Mouse (Mus musculus): ENCODE results near the gene Sorl1. TPM values are rescaled to one million over a fixed set of nuclear protein-coding genes. Genes with fewer than 3 reads are reported as not detected.
A peak's percentile ranks its signal among the peaks of the same experiment; 100 is the strongest.

Sorl1 gene
- polyA plus RNA-seq, 1 experiment from 2014 or later: 2.8 TPM

- Histone ChIP-seq H3K4me1 (replicated peaks; ENCODE audit: control insufficient read depth, insufficient read depth, low read length) (0 out of 2 replicates have a peak, but pooled peaks cover 7% of the 10 kb centered on the region), H3K36me3 (ENCODE audit: control insufficient read depth, insufficient read depth) (no peaks in the 10 kb centered on the region; the same call in 1 of the 2 replicates), H3K9ac (ENCODE audit: low read depth, low read length) (no peak overlapping the region), H3K4me2 (replicated peaks; ENCODE audit: low read depth) (no peak overlapping the region), H3K9me3 (ENCODE audit: control insufficient read depth) (no peaks in the 10 kb centered on the region), H3K27me3 (replicated peaks; ENCODE audit: control insufficient read depth, insufficient read depth, low read length) (no peaks in the 10 kb centered on the region), H3K4me3 (ENCODE audit: low read depth, low read length) (no peak overlapping the region), H3K27ac (ENCODE audit: low read depth, low read length) (no peak overlapping the region)
- no peak for TF ChIP-seq CTCF (IDR thresholded peaks at IDR 0.05; ENCODE audit: low read depth)
- WGBS: 77% methylated on average over 5 of the region's 5 CpGs
- ATAC-seq: no peak
These were observed 25.5 kb downstream of the Sorl1 start for GRCm38 (mm10) chr9:42098474-42099121.

- 0 out of 2 replicates have a peak, but pooled peaks cover 7% of the 10 kb centered on the region for H3K4me1 ChIP-seq (replicated peaks; ENCODE audit: control insufficient read depth, insufficient read depth, low read length)
- H3K9ac ChIP-seq (ENCODE audit: low read depth, low read length): no peak overlapping the region
- no peak for TF ChIP-seq CTCF (IDR thresholded peaks at IDR 0.05; ENCODE audit: low read depth)
- H3K4me3 ChIP-seq (ENCODE audit: low read depth, low read length): no peak overlapping the region
- no peaks in the 10 kb centered on the region for H3K27me3 ChIP-seq (replicated peaks; ENCODE audit: control insufficient read depth, insufficient read depth, low read length)
- no peak overlapping the region for H3K27ac ChIP-seq (ENCODE audit: low read depth, low read length)
- no peak for ATAC-seq
- peaks cover 5% of the 10 kb centered on the region; the same call in 1 of the 2 replicates for H3K36me3 ChIP-seq (ENCODE audit: control insufficient read depth, insufficient read depth)
- 89% methylated on average over 8 of the region's 8 CpGs for WGBS
- H3K9me3 ChIP-seq (ENCODE audit: control insufficient read depth): no peaks in the 10 kb centered on the region
- H3K4me2 ChIP-seq (replicated peaks; ENCODE audit: low read depth): no peak overlapping the region
These were observed 26.2 kb downstream of the Sorl1 start for GRCm38 (mm10) chr9:42097731-42098473.

DNA sequence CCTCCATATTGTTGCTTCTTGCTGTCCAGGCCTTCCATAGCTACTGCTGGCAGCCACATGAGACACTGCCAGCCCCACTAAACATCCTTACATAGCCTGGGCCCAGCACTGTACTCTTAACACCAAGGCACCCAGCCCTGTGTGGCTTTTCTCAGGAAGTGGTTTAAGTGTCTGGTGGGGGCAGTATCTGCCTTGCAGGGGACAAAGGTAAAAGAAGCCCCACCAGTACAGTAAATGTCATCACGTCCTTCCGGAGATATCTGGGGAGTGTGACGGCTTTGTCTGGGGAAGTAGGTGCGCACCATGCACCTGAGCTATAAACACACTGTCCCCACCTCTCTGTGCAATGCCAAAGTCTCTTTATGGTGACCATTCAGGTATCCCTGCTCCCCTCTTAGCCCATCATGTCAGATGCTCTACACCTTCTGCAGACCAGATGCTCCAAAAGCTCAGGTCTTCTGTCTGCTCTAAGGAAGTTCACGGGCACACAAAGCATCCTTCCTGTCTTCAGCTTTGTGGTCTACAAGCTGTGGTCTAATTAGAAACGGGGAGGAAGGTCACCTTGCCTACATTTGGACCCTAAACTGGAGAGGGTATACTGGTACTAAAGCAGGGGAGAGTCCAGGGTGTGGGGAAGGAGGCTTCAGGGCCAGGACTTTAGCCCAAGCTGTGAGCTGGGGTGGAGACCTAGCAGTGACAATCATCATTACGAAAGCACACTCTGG is 26.9 kb downstream of the Sorl1 start:
- Histone ChIP-seq H3K9ac (ENCODE audit: low read depth, low read length) (no peak overlapping the region), H3K9me3 (ENCODE audit: control insufficient read depth) (no peaks in the 10 kb centered on the region), H3K4me3 (ENCODE audit: low read depth, low read length) (no peak overlapping the region), H3K27ac (ENCODE audit: low read depth, low read length) (no peak overlapping the region), H3K36me3 (ENCODE audit: control insufficient read depth, insufficient read depth) (peaks cover 6% of the 10 kb centered on the region; the same call in 1 of the 2 replicates), H3K4me2 (replicated peaks; ENCODE audit: low read depth) (no peak overlapping the region), H3K27me3 (replicated peaks; ENCODE audit: control insufficient read depth, insufficient read depth, low read length) (no peaks in the 10 kb centered on the region), H3K4me1 (replicated peaks; ENCODE audit: control insufficient read depth, insufficient read depth, low read length) (0 out of 2 replicates have a peak, but pooled peaks cover 7% of the 10 kb centered on the region)
- no peak for TF ChIP-seq CTCF (IDR thresholded peaks at IDR 0.05; ENCODE audit: low read depth)
- WGBS: 82% methylated on average over 7 of the region's 7 CpGs
- no peak for ATAC-seq

GRCm38 (mm10) chr9:42094752-42095151 is 29.3 kb downstream of the Sorl1 start:
- Histone ChIP-seq H3K4me3 (ENCODE audit: low read depth, low read length) (no peak overlapping the region), H3K27ac (ENCODE audit: low read depth, low read length) (no peak overlapping the region), H3K27me3 (replicated peaks; ENCODE audit: control insufficient read depth, insufficient read depth, low read length) (no peaks in the 10 kb centered on the region), H3K36me3 (ENCODE audit: control insufficient read depth, insufficient read depth) (peaks cover 10% of the 10 kb centered on the region; the same call in 1 of the 2 replicates), H3K9ac (ENCODE audit: low read depth, low read length) (peak overlapping the region; percentile 11; the same call in 1 of the 2 replicates), H3K9me3 (ENCODE audit: control insufficient read depth) (no peaks in the 10 kb centered on the region), H3K4me2 (replicated peaks; ENCODE audit: low read depth) (no peak overlapping the region), H3K4me1 (replicated peaks; ENCODE audit: control insufficient read depth, insufficient read depth, low read length) (0 out of 2 replicates have a peak, but pooled peaks cover 7% of the 10 kb centered on the region)
- no peak for ATAC-seq
- no peak for TF ChIP-seq CTCF (IDR thresholded peaks at IDR 0.05; ENCODE audit: low read depth)
- WGBS: 47% methylated on average over 11 of the region's 11 CpGs

- H3K27ac ChIP-seq (ENCODE audit: low read depth, low read length): no peak overlapping the region
- 51% methylated on average over 7 of the region's 7 CpGs for WGBS
- H3K9me3 ChIP-seq (ENCODE audit: control insufficient read depth): no peaks in the 10 kb centered on the region
- no peak for TF ChIP-seq CTCF (IDR thresholded peaks at IDR 0.05; ENCODE audit: low read depth)
- H3K4me3 ChIP-seq (ENCODE audit: low read depth, low read length): no peak overlapping the region
- no peak overlapping the region for H3K9ac ChIP-seq (ENCODE audit: low read depth, low read length)
- H3K27me3 ChIP-seq (replicated peaks; ENCODE audit: control insufficient read depth, insufficient read depth, low read length): no peaks in the 10 kb centered on the region
- no peak for ATAC-seq
- peaks cover 10% of the 10 kb centered on the region; the same call in 1 of the 2 replicates for H3K36me3 ChIP-seq (ENCODE audit: control insufficient read depth, insufficient read depth)
- H3K4me1 ChIP-seq (replicated peaks; ENCODE audit: control insufficient read depth, insufficient read depth, low read length): 0 out of 2 replicates have a peak, but pooled peaks cover 7% of the 10 kb centered on the region
- no peak overlapping the region for H3K4me2 ChIP-seq (replicated peaks; ENCODE audit: low read depth)
These were observed 30.0 kb downstream of the Sorl1 start for GRCm38 (mm10) chr9:42094028-42094551.

Data from intestine, postnatal 0 days (tissue).